Mouse (Mus musculus): ENCODE results near the gene Hoxd4.

Gene Hoxd4

DNA sequence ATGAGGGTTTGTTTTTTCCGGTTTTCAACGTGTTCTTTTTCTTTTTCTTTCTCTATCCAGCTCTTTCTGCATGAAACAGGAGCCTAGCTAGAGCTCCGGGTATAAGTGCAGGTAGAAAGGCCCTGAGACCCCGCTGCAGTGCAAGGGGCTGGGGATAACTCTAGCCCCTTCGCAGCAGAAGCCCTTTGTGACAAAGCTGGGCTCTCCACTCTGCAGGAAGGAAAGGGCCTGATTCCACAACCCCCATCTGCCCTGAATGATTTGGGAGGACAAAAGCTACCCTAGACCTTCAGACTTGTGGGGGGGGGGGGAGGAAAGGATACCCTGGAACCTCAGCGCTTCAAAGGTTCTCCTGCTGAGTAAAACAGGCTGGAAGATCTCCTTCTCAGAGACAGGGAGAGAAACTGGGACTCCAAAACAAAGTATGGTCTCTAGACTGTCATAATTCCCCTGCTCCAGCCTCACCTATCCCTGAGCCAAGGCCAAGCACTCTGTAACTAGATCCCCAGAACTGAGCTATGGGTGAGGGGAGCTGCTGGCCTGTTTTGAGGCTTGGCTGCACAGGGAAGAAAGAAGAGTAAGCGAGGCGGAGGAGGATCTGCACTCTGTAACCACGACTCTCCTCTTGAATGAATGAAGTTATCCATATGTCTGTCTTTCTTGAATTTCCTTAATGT is 35.2 kb upstream of the Hoxd4 start:
- in situ Hi-C loops (cut with MboI; ENCODE audit: low pct_unique_long_range_greater_than_20kb in 1 of 2, low sequenced_read_pairs in 2 of 2, unreplicated experiment in 1 of 2) = loop anchor here (10.0 to 25.0 kb wide), 2 partner anchors 911 to 1112 kb away; no protein-coding TSS in a partner anchor

DNA sequence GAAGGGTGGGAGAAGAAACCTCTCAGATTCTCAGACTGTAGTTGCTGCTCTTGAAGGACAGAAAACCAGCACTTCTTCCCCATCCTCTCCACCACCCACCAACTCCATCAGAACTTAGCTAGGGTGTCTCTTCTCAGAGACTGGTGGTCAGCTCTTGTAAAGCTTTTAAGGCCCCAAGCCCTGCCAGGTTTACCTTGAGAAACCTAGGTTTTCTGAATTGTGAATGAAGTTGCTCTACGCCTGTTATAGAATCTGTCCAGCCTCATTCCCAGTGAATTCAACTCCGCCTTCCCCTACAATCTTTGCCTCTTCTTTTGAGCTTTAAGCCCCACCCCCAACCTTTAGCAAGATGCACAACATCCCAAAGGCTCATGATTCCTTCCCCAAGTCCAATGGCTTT is 34.6 kb upstream of the Hoxd4 start:
- in situ Hi-C loops (cut with MboI; ENCODE audit: low pct_unique_long_range_greater_than_20kb in 1 of 2, low sequenced_read_pairs in 2 of 2, unreplicated experiment in 1 of 2) = loop anchor here (10.0 to 25.0 kb wide), 2 partner anchors 910 to 1112 kb away; no protein-coding TSS in a partner anchor

DNA sequence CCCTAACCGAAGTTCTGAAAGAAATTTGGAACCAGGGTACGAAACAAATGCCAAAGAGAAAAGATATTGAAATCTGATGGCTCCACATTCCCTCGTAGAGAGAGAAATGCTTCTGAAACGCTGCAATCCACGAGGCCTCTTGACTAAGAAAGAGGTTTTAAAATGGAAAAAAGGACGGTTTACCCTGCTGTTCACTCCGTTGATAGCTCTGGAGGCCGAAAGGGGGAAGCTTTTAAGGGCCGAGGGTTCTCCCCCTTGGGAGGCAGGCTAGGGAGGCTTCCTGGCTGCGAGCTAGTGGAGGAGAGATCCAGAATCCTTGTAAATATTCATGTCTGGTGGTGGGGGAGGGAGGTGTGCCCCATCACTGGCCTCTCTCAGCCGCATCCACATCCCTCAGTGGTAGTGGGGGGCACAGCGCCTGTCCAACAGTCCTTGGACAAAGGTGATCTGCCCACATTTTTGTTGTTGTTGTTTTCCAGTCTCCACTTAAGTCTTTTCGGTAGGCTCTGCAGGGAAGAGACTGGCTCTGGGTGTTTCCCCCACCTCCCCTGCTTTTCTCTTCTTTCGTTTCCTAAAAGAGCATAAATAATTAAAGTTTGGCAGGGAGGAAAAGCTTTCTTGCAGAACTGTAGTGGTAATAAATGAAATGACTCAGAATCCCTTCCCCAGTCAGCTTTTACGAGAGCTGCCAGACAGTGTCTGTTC is 32.7 kb upstream of the Hoxd4 start, which contains the start of gene Hoxd11:
Gene Hoxd11, plus strand, starts transcription at position 667 of the 705 bp plus-strand sequence.
- in situ Hi-C loops (cut with MboI; ENCODE audit: low pct_unique_long_range_greater_than_20kb in 1 of 2, low sequenced_read_pairs in 2 of 2, unreplicated experiment in 1 of 2) = loop anchor here (10.0 to 25.0 kb wide), 2 partner anchors 908 to 1114 kb away; no protein-coding TSS in a partner anchor

DNA sequence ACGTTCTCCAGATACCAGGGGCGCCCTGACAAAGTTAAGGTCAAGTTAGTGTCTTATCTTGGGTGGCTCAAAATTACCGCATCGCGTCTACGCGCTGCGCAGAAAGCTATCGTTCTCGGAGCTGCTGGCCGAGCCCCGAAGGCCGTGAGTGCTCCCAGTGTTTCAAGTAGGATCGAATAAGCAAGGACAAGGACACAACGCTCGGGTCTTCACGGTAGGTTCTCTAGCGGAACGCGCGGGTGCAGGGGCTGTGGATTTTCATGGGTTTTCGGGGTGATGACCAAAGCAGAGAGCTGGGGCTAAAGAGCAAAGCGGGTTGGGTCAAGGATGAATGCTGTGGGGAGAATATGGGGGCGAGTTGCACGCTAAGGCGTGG is 32.1 kb upstream of the Hoxd4 start:
- in situ Hi-C loops (cut with MboI; ENCODE audit: low pct_unique_long_range_greater_than_20kb in 1 of 2, low sequenced_read_pairs in 2 of 2, unreplicated experiment in 1 of 2) = loop anchor here (10.0 to 25.0 kb wide), 2 partner anchors 908 to 1115 kb away; no protein-coding TSS in a partner anchor

DNA sequence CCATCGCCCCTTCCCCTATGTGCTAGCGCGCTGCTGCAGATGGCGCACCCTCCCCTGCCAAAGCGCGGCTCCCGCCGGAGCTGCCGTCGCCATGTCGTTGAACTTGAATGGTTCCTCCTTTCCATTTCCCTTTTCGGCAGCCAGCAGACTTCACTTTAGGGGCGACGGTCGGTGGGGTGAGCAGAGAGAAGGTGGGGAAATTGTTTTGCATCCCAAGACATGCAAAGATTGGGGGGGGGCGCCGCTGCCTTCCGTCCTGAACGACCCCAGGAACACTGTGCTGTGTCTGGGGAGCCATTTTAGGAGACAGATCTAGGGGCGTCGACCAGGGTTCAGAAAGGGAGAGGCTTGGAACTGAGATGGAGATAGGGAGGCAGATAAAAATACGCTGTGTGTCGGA is 31.7 kb upstream of the Hoxd4 start:
- in situ Hi-C loops (cut with MboI; ENCODE audit: low pct_unique_long_range_greater_than_20kb in 1 of 2, low sequenced_read_pairs in 2 of 2, unreplicated experiment in 1 of 2) = loop anchor here (10.0 to 25.0 kb wide), 3 partner anchors 55 to 1115 kb away; no protein-coding TSS in a partner anchor

DNA sequence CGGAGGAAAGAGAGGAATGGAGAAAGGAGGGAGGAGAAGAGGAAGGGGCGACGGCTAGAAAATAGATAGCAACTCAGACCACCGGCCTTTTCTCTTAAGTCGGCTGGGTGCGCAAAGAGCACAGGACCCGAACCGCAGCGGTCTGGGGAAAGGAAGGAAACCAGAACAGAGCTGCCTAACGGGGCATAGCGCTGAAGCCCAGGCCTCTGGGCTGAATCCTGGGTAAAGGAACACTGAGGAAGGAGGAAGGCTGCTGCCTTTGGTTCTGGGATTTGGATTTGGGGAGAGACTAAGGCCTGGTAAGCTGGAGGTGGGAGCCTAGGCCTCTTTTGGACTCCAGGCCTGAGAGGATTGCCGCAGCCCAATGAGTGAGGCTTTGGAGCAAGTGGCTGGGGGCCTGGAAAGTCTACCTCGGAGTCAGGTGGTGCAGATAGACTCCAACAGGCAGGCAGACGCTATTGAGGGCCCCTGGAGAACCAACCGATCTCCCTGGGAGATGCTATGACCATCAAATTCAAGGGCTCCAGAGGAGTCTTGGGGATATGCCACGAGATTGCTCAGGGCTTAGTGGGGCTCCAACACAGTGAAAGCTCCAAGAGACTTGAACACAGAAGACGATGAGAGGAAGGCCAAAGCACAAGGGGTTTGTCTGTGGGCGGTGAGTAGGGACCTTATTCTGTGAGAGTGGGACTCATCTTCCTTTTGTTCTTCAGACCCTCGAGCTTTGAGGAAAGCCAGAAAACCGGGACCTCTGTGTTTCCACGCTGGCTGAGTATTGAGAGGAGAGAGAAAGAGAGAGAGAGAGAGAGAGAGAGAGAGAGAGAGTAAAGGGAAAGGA is 30.9 kb upstream of the Hoxd4 start:
- in situ Hi-C loops (cut with MboI; ENCODE audit: low pct_unique_long_range_greater_than_20kb in 1 of 2, low sequenced_read_pairs in 2 of 2, unreplicated experiment in 1 of 2) = loop anchor here (10.0 to 25.0 kb wide), 2 partner anchors 54 to 907 kb away; no protein-coding TSS in a partner anchor

DNA sequence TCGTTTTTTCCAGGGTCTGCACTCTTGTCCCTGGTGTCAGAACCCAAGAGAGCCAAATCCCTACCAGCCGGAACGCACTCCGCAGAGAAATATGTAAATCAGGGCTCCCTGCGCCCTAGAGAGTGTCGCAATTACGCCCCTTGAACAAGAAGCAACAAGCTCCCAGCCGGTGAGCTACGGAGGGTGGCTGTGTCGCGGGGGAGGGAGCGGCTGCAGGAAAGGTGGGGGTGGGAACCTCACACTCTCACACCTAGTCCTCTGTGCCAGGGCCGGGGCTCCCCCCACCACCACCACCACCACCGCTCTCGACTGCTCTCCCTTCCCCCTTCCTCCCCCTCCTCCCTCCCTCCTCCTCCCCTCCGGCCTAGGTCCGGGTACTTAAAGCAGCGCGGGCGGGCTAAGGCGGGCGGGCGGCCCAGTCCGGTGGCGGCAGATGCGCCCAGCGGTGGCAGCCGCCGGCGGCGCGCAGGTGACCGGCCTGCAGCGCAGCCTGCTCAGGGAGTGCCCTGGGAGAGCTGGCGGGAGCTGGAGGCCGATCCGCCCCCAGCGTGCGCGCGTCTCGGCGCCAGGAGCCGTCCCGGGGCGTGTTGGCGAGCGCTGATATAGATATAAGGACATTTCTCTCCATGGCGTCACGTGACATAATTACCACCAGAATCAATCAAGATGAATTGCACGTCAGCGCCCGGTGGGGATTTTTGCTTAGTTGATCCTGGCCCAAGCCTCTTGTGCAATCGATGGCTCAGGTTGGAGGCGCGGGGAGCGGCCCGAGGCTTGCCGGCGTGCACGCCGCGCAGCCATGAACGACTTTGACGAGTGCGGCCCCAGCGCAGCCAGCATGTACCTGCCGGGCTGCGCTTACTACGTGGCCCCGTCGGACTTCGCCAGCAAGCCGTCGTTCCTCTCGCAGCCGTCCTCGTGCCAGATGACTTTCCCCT is 29.9 kb upstream of the Hoxd4 start:
- in situ Hi-C loops (cut with MboI; ENCODE audit: low pct_unique_long_range_greater_than_20kb in 1 of 2, low sequenced_read_pairs in 2 of 2, unreplicated experiment in 1 of 2) = loop anchor here (10.0 to 25.0 kb wide), 2 partner anchors 53 to 905 kb away; no protein-coding TSS in a partner anchor

DNA sequence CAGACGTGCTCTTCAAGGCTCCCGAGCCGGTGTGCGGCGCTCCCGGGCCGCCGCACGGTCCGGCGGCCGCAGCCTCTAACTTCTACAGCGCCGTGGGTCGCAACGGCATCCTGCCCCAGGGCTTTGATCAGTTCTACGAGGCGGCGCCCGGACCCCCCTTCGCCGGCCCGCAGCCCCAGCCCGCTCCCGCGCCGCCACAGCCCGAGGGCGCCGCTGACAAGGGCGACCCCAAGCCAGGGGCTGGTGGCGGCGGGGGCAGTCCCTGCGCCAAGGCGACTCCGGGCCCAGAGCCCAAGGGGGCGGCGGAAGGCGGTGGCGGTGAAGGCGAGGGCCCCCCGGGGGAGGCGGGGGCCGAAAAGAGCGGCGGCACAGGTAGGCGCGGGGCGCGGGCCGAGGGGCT is 28.9 kb upstream of the Hoxd4 start:
- in situ Hi-C loops (cut with MboI; ENCODE audit: low pct_unique_long_range_greater_than_20kb in 1 of 2, low sequenced_read_pairs in 2 of 2, unreplicated experiment in 1 of 2) = loop anchor here (10.0 to 25.0 kb wide), 2 partner anchors 52 to 905 kb away; no protein-coding TSS in a partner anchor

DNA sequence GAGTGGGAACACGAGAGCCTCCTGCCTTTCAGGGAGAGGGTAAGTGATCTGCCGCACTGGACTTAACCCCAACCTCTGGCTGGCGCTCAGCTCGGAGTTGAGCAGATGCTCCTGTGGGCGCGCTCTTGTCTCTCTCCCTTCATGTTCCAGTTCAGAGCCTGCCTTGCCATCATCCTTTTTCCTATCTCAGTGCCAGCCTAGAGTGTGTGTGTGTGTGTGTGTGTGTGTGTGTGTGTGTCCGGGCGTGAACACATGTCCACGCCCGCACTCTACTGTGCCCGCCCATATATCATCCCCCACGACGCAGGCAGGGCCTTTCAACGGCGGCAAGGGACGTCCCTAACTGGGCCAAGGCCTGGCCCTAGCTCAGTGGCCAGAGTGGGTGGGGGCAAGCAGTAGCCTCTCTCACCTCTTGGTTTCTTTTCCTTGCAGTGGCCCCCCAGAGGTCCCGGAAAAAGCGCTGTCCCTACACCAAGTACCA is 28.2 kb upstream of the Hoxd4 start:
- in situ Hi-C loops (cut with MboI; ENCODE audit: low pct_unique_long_range_greater_than_20kb in 1 of 2, low sequenced_read_pairs in 2 of 2, unreplicated experiment in 1 of 2) = loop anchor here (10.0 to 25.0 kb wide), 2 partner anchors 51 to 904 kb away; no protein-coding TSS in a partner anchor

DNA sequence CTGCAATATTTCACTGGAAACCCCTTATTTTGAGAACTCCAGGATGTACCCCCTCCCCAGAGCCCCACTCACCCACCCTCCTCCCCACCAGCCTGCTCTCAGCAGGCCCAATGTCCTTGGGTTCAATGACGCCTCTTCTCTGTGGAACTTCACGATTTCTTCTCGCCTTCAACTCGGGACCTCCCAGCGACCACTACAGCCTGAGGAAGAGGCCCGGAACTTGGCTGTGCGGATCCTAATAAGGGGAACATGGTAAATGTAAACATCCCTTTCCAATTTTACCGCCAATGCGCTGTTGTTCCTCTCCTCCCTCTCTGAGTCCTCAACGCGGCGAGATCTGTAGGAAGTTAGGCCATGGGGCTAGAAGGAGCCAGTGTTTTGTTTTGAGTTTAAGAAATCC is 27.6 kb upstream of the Hoxd4 start:
- in situ Hi-C loops (cut with MboI; ENCODE audit: low pct_unique_long_range_greater_than_20kb in 1 of 2, low sequenced_read_pairs in 2 of 2, unreplicated experiment in 1 of 2) = loop anchor here (10.0 to 25.0 kb wide), 2 partner anchors 51 to 903 kb away; no protein-coding TSS in a partner anchor

DNA sequence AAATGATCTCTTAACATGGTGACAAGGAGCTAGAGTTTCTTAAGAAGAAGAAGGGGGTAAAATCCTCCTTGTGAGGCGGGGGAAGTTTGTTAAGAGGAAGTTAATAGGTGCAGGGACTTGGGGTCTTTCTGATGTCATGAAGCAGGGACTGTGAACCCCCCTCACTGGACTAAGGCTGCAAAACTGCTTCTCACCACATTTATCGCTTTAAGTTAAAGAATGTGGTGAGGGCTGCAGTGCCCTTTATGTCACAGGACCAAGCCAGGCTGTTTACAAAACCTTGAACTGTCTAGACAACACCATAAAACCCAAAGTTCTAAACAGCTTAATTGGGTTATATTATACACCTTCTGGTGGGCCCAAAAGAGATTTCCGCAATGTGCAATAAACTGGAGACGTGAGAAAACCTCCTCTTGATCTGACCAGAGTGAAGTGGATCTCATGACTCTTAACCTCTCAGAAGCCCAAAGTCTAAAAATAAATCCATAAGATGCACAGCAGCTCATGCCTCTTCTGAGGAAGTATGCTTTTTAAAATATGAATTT is 26.6 kb upstream of the Hoxd4 start:
- in situ Hi-C loops (cut with MboI; ENCODE audit: low pct_unique_long_range_greater_than_20kb in 1 of 2, low sequenced_read_pairs in 2 of 2, unreplicated experiment in 1 of 2) = loop anchor here (10.0 to 25.0 kb wide), 2 partner anchors 50 to 902 kb away; no protein-coding TSS in a partner anchor

DNA sequence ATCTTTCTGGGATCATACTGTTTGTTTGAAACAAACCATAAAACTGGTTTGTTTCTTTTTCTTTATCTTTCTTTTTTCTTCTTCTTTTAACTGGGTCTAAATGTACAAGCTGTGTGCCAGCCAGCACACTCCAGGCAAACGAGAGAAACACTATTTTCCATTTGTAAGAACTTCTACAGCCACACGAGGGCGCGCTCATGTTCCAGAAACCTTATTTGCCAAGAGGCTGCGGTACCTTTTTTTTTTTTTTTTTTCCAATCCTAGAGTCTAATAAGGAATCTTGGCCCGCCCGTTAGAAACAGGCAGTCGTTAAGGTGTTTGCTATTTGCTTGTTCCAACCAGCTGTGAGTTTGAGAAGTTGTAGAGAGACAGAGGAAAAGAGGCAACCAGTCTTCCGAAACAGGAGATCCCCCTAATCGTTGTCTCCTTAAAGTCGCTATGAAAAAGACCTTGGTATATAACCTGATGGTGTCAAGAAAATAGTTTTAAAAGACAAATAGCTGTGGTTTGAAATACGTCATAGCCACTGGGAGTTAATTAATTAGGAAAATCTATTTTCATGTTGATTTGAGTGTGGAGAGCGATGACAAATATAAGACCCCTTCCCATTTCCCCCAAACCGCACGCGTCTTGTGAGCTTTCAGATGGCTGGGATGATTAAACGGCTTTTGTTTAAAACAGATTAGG is 25.3 kb upstream of the Hoxd4 start:
- in situ Hi-C loops (cut with MboI; ENCODE audit: low pct_unique_long_range_greater_than_20kb in 1 of 2, low sequenced_read_pairs in 2 of 2, unreplicated experiment in 1 of 2) = loop anchor here (10.0 to 25.0 kb wide), 2 partner anchors 48 to 901 kb away; no protein-coding TSS in a partner anchor

DNA sequence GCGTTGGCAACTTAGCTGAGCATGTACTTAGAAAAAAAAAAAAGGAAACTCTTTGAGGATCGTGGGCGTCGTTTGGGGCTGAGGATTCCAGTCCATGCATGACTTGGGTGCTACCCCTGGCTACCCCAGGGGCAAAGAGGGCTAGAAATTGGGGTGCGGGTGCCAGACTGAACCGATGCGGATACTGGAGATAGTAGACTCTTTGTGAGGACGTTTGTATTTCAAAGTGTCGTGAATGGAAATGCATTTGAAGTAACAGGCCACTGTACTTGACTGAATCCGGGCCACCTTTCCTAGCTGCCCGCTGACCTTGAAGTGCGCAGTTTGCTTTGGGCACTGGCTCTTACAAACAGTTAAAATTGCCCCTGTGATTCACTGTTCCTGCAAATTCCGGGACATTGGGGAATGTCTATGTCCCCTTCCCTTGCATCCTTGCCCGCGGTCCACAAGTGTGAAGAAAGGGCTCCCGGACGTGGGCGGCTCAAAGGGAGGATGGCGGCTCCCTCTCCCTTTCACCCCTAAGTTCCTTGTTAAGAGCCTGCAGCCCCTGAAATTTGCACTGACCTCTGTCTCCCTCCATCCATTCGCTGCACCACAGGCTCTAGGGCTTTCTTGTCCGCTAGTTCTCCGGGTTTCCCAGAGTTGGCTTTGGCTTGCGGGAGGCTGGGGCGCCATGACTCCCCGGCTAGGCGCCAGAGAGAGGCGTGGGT is 24.6 kb upstream of the Hoxd4 start:
- in situ Hi-C loops (cut with MboI; ENCODE audit: low pct_unique_long_range_greater_than_20kb in 1 of 2, low sequenced_read_pairs in 2 of 2, unreplicated experiment in 1 of 2) = loop anchor here (10.0 to 25.0 kb wide), 2 partner anchors 48 to 900 kb away; no protein-coding TSS in a partner anchor

DNA sequence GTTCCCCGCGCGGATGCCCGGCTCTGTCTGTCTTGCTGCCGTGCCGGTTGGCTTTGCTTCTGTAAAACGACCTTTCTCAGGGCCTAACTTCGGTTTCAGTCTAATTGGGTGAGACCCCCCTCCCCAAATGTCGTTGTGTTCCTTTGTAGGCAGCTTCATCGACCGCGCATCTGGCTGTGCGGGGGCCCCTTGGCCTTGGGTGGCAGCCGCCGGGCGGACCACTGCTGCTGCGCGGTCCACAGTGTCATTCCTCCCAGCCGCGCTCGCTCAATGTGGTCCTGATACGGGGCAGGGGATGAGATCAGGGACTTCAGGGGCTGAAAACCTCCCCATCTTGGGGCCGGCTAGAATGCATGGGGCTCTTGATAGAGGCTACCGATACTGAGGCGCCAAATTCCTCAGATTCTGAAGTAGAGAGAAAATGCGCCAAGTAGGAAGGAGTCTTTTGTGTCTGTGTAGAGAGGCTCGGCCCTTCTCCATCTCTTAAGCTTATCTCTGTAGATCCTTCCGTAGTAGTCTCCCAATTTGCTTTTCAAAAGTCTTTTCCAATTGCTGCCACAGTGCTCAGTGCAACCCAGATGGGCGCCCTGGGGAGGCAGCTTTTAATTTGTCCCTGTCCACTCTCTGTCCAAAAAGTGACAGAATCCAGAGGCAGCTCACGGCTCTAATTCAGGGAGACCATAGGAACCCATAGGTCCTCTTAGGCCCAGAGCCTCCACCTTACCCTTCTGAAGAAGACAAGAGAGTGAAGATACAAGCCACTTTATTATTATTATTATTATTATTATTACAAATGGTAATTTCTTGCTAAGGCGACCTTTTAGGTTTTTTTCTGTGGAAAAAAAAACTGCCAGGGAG is 23.8 kb upstream of the Hoxd4 start:
- in situ Hi-C loops (cut with MboI; ENCODE audit: low pct_unique_long_range_greater_than_20kb in 1 of 2, low sequenced_read_pairs in 2 of 2, unreplicated experiment in 1 of 2) = loop anchor here (10.0 to 25.0 kb wide), 2 partner anchors 47 to 899 kb away; no protein-coding TSS in a partner anchor

All from mouse embryonic stem cell (cell line).